Mouse (Mus musculus) ovary, adult 18-20 months (tissue): ENCODE measurements around the gene Pld4.

ENCODE experiments used
- DNase-seq: peaks from one replicate; pipeline ENCODE4 v3.0.0; 2022; ENCODE audit warnings: low spot score, mixed read lengths

Gene Pld4

DNA sequence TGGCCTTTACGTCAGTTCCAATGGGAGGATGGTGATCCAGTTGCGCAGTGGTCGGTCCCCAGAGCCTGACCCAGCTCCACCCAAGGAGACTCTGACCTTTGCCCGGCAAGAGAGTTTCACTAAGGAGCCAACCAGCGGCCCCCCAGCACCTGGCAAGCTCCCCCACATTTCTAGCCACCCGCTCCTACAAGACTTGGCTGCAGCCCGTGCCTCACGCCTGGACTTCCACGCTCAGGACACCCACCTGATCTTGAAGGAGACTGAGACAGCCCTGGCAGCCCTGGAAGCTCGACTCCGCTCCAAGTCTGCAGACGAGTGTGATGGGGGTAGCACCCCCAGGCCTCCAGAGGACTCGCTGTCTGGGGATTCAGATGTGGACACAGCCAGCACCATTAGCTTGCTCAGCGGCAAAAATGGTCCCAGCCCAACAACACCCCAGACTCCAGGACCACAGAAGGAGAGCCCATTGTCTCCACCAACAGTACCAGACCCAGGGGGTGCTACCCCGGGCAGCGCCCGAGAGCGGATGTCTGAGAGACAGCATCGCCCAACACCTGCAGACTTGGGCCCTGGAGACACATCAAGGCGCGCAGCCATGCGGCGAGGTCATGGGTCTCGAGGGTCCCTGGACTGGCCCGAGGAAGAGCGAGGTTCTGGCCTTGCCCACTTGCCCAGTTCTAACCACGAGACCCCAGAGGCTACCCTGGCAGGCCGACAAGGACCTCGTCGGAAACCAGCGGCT is 22.0 kb upstream of the Pld4 start:
- DNase-seq, result no peak

DNA sequence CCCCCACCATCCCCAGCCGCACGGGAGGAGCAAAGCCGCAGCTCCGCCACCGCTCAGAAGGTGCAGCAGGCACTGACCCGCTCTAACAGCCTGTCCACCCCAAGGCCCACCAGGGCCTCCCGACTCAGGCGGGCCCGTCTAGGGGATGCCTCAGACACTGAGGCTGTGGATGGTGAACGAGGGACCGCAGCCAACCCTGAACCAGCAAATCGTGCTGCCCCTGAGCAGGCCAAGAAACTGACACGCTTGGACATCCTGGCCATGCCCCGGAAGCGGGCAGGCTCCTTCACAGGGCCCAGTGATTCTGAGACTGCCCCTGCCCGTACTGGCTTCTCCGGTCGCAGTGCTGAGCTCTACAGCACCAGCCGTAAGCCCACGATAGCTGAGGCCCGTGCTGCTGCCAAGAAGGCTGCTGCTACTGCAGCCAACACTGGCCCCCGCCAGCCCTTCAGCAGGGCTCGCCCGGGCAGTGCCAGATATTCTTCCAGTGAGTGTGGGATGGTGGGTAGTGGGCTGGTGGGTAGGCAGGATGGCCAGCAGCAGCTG is 21.4 kb upstream of the Pld4 start:
- DNase-seq, result no peak

GRCm38 (mm10) chr12:112742768-112743167 is 17.7 kb upstream of the Pld4 start:
- no peak for DNase-seq

GRCm38 (mm10) chr12:112743168-112743975 is 17.1 kb upstream of the Pld4 start:
- DNase-seq, result peak; percentile 52

DNA sequence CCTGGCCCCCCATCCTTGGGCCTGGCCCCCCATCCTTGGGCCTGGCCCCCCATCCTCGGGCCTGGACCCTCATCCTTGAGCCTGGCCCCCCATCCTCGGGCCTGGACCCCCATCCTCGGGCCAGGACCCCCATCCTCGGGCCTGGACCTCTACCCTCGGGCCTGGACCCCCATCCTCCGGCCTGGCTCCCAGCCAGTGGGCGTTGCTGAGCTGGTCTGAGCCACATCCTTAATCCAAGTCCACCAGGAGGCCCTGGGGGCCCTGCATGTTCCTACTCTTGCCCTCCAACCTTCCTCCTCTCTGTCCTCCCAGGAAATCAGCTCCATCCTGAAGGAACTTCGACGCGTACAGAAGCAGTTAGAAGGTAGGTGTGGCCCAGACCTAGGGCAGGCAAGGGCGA is 16.2 kb upstream of the Pld4 start:
- no peak for DNase-seq

- no peak for DNase-seq
These were observed 15.4 kb upstream of the Pld4 start for GRCm38 (mm10) chr12:112744891-112745580.

DNA sequence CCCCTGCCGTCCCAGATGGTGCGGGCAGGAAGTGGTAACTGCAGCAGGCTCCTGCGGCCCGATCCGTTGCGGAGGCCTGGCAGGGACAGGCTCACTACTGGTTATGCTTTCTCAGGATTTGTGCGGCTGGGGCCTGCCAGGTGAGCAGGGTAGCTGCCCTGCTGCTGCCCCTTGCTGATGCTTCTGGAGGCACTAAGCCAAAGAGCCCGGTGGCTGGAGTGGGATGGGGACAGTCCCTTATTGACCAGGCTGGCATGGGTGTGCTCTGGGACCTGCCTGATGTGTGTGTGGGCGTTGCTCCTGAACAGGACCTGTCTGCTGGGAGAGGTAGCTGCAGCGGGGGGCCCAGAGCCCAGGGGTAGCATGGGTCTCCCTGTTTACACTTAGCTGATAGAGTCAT is 14.7 kb upstream of the Pld4 start:
- no peak for DNase-seq

DNA sequence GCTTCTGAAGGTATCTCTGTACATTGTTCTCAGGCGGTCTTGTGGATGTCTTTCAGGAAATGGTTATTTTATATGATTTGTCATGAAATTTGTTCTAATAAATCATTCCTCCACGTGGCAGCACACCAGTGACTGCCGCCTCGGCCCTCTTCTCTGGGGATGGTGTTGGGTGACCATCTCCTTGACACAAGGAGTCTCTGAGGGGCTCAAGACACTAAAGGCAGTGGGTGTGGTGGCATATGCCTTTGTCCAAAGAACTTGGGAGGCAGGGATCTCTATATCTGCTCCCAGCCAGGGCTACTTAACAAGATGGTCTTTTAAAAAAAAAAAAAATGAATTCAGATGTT is 14.0 kb upstream of the Pld4 start:
- no peak for DNase-seq

DNA sequence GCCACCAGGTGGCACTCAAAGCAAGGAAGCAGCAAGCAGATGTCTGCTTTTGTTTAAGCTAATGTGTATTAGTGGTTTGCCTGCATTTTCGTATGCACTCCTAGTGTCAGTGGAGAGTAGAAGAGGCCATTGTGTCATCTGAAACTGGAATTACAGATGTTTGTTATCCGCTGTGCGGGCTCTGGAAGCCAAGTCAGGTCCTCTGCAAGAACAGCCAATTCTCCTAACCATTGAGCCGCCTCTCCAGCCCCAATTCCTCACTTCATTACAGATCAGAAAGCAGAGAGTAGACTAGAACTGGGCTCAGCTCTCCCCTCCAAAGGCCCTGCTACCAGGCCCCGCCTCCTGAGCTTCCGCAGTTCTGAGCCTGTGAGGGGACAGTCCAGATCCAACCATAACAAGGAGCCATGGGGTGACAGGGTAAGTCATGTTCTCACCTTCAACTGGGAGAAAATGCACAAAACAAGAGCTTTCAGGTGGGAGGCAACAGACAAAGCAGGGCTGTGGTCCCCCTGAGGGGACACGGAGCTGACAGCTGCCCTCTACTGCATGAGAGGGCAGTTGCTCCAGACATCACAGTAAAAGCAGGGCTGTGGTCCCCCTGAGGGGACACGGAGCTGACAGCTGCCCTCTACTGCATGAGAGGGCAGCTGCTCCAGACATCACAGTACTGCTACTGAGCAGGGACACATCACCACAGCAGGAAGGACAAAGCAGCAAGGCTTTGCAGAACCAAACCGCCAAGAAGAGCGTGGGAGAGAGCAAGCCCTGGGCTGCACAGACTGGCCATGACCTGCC is 13.4 kb upstream of the Pld4 start:
- DNase-seq, result no peak

DNA sequence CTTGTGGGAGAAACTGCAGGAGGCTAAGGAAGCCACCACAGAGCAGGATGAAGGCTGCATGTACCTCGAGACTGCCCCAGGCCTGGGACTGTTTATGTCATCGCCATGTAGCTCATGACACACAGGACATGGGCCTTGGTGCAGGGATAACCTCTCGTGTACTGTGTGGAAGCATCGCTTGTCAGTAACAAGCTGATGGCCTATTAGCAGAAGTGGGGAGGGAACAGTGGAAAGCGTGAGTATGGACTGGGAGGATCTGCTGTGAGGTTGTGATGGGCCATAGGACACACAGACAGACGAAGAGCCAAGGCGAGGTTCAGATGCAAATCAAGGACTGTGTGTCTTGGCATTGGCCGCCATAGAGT is 12.9 kb upstream of the Pld4 start:
- DNase-seq, result no peak

- DNase-seq, result no peak
These were observed 9.5 kb upstream of the Pld4 start for GRCm38 (mm10) chr12:112750976-112751375.

GRCm38 (mm10) chr12:112752399-112752798 is 8.1 kb upstream of the Pld4 start:
- no peak for DNase-seq

DNA sequence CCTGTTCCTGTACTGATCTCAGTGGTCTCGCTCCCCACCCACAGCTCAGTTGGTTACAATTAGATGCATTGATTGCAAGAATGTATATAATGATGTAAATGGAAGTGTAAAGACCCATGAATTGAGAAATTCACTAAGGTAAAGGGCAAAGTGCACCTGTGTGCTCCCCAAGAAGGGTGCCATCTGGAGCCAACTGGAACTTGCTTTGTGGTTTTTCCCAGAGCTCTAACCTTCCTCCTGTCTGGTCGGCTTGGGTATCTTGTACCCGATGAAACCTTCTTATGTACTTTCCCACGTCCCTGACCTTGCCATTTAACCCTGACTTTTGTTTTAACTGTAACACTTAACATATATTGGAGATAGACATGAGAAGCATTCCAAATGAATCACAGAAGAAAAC is 4.6 kb upstream of the Pld4 start:
- DNase-seq, result no peak

DNA sequence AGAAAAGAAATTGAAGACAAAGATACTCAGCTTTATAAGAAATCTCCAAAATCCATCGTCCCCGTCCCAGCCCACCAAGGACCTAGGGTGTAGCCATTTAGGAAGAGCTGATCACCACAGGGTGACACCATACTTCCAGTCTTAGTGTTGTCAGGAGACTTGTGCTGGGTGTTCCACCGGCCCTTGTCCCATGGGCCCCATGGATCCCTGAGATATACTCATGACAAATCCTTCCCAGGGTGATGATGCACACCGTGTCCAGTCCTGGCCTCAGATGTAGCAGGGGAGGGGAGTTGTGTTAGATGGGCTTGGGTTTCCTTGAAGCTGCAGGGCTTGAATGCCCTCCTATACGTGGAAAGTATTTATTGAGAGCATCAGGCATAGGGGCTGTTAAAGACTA is 2.6 kb upstream of the Pld4 start:
- DNase-seq, result no peak

DNA sequence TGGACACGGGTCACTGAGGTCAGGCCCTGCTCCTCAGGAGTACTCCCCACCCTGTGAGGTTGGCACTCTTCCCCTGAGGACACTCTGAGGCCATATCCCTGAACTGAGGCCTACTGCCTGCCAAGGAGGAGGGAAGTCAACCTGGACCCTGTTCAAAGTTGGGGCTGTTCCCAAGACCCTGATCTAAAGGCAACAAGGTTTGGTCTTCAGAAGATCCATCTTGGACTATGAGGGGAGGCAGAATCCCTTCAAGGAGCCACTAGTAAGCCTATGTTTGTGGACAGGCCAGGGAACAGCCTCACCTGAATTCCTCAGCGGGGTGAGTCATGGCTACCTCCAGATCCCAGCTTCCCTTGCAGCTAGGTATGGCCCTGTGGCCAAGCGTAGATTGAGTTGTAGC is 984 bp upstream of the Pld4 start:
- no peak for DNase-seq

- DNase-seq, result no peak
These were observed 956 bp downstream of the Pld4 start for GRCm38 (mm10) chr12:112761411-112761810.

GRCm38 (mm10) chr12:112762018-112762417 is 1.6 kb downstream of the Pld4 start:
- DNase-seq, result no peak

- no peak for DNase-seq
These were observed 2.7 kb downstream of the Pld4 start for GRCm38 (mm10) chr12:112763176-112763575.

DNA sequence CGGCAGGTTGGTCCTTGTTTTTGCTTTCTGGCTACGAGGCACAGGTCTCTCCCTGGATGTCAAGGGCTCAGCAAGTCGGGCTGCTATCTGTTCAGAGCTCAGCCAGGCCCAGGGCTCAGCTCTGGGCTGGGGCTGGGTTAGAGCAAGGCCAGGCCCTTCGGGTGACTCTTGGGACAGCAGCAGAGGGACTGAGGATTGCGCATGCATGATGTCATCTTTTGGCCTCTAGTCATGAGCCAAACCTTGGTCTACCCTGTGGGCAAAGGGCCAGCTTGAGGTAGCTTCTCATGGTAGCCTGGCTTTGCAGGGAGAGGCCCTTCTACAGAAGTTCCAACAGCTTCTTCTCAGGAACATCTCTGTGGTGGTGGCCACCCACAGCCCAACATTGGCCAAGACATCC is 3.7 kb downstream of the Pld4 start:
- DNase-seq, result no peak

GRCm38 (mm10) chr12:112764991-112765390 is 4.5 kb downstream of the Pld4 start:
- no peak for DNase-seq

- DNase-seq, result no peak
These were observed 6.1 kb downstream of the Pld4 start for GRCm38 (mm10) chr12:112766586-112766985.
